34 mouse cellular contexts compared by ENCODE assay signal in genomic region chr10:13184170-13184766, GRCm38 (mm10). TPM values are rescaled to one million over a fixed set of nuclear protein-coding genes. Genes with fewer than 3 reads are reported as not detected.
DNase-seq lines count a peak whose midpoint lies in the region; ATAC-seq lines count a peak whose summit lies in the region.
"Had no signal": no experiment of that assay in that cellular context is flagged by ENCODE, and none has a peak within 500 bp of the region (broad histone marks: within the 10 kb centered on the region; RNA-seq: fewer than 3 reads in every experiment).

No protein-coding gene starts in this region.

- H3K9ac ChIP-seq in midbrain, embryonic 16.5 days (ENCODE audit: low read depth, low read length) = no peak overlapping the region
- H3K9ac ChIP-seq: forebrain, embryonic 13.5 days; heart, embryonic 12.5 days; limb, embryonic 12.5 days; liver, embryonic 13.5 days had no signal

- H3K27ac ChIP-seq in heart, embryonic 10.5 days = no peak overlapping the region
- H3K27ac ChIP-seq in midbrain, embryonic 16.5 days (ENCODE audit: low read length) = no peak overlapping the region
- H3K27ac ChIP-seq: forebrain, embryonic 13.5 days; gastrocnemius, adult 2 months; hindbrain, postnatal 0 days; liver, embryonic 13.5 days; midbrain, embryonic 10.5 days; stomach, postnatal 0 days had no signal

- peaks cover 92% of the 10 kb centered on the region for H3K36me3 ChIP-seq in heart, embryonic 10.5 days
- peaks cover 44% of the 10 kb centered on the region for H3K36me3 ChIP-seq in midbrain, embryonic 16.5 days (ENCODE audit: control insufficient read depth, insufficient read depth, low read length)

- no peaks in the 10 kb centered on the region for H3K27me3 ChIP-seq in heart, embryonic 10.5 days (ENCODE audit: insufficient read depth, poor library complexity, severe bottlenecking)
- no peaks in the 10 kb centered on the region for H3K27me3 ChIP-seq in midbrain, embryonic 16.5 days (ENCODE audit: control insufficient read depth, insufficient read depth, low read depth, low read length)
- H3K27me3 ChIP-seq: forebrain, embryonic 13.5 days; heart, embryonic 12.5 days; limb, embryonic 12.5 days; liver, embryonic 13.5 days had no signal

- H3K4me2 ChIP-seq in midbrain, embryonic 16.5 days (ENCODE audit: low read length) = no peak overlapping the region
- H3K4me2 ChIP-seq: forebrain, embryonic 13.5 days; heart, embryonic 12.5 days; limb, embryonic 12.5 days; liver, embryonic 13.5 days had no signal

- peak; percentile 57 for DNase-seq in heart, adult 11 months
- DNase-seq in heart, embryonic 10.5 days (ENCODE audit: low spot score) = no peak
- DNase-seq in A20 (ENCODE audit: low read depth, low spot score) = peak; percentile 57
- no peak for DNase-seq in c-Kit-positive CD71-positive TER-119-positive erythroid progenitor cells, embryonic 14.5 days (ENCODE audit: low spot score)
- no peak for DNase-seq in left cerebral cortex, adult 18-20 months (ENCODE audit: low spot score in 2 of 2)
- DNase-seq: adrenal gland, postnatal 36 days; cerebellum, adult 11-12 months; cerebellum, postnatal 14 days; embryo, embryonic 11 days; gastrocnemius, adult 2 months; heart, postnatal 10 days; kidney, adult 9 months; kidney, postnatal 14 days; liver, embryonic 13.5 days; lung, adult 2 months; right cerebral cortex, postnatal 25 days; spleen, adult 18-20 months had no signal

- 0 out of 2 replicates have a peak, but pooled peaks cover 2% of the 10 kb centered on the region for H3K4me1 ChIP-seq in heart, embryonic 10.5 days
- H3K4me1 ChIP-seq in midbrain, embryonic 16.5 days (ENCODE audit: control insufficient read depth, insufficient read depth, low read length) = no peaks in the 10 kb centered on the region
- H3K4me1 ChIP-seq: forebrain, embryonic 13.5 days; liver, embryonic 13.5 days; midbrain, embryonic 10.5 days had no signal

- peak; percentile 80 for ATAC-seq in common myeloid progenitor, adult 5-6 weeks (replicated peaks; ENCODE audit: low read depth, poor library complexity, severe bottlenecking)
- ATAC-seq in monocyte, adult 5-6 weeks (replicated peaks; ENCODE audit: insufficient number of reproducible peaks, low FRiP score, low TSS enrichment, poor library complexity, severe bottlenecking) = peak; percentile 45; the same call in 1 of the 2 replicates
- no peak for ATAC-seq in midbrain, embryonic 16.5 days
- ATAC-seq: forebrain, embryonic 13.5 days; hindbrain, postnatal 0 days; intestine, embryonic 16.5 days had no signal

- no peak overlapping the region for H3K4me3 ChIP-seq in heart, embryonic 10.5 days
- no peak overlapping the region for H3K4me3 ChIP-seq in midbrain, embryonic 16.5 days (ENCODE audit: low read depth, low read length)
- H3K4me3 ChIP-seq: forebrain, embryonic 13.5 days; gastrocnemius, adult 2 months; heart, embryonic 12.5 days; limb, embryonic 12.5 days; liver, embryonic 13.5 days; midbrain, embryonic 10.5 days had no signal

- no peaks in the 10 kb centered on the region for H3K9me3 ChIP-seq in heart, embryonic 10.5 days
- H3K9me3 ChIP-seq in midbrain, embryonic 16.5 days (replicated peaks; ENCODE audit: control insufficient read depth, low read length, poor library complexity, severe bottlenecking) = no peaks in the 10 kb centered on the region
- H3K9me3 ChIP-seq: forebrain, embryonic 13.5 days; heart, embryonic 12.5 days; limb, embryonic 12.5 days; liver, embryonic 13.5 days; midbrain, embryonic 10.5 days had no signal

- 74% methylated on average over 4 of the region's 4 CpGs for WGBS in heart, embryonic 10.5 days
- WGBS in midbrain, embryonic 16.5 days = 95% methylated on average over 4 of the region's 4 CpGs

RNA-seq across cellular contexts. Expression of gene Zc2hc1b, which starts 6.4 kb away (rescaled TPM):
- not detected in 2 replicates for polyA plus RNA-seq in heart, embryonic 10.5 days (2016; fragmentation: Nextera tagmentation; extraction: Ambion mirVana)
- not detected in 2 replicates for total RNA-seq in common myeloid progenitor, adult 5-6 weeks (2017)
- total RNA-seq in monocyte, adult 5-6 weeks (2017) = not detected in 3 replicates
- not detected for total RNA-seq in left cerebral cortex, adult 18-20 months (2021)
- polyA plus RNA-seq in midbrain, embryonic 16.5 days (2015; fragmentation: Nextera tagmentation; extraction: Ambion mirVana) = not detected in 2 replicates
- total RNA-seq: adrenal gland, postnatal 36 days; gastrocnemius, adult 2 months; gastrocnemius, postnatal 4 days; heart, postnatal 10 days; hindbrain, postnatal 0 days; layer of hippocampus, adult 18-20 months; layer of hippocampus, postnatal 25 days; left cerebral cortex, postnatal 10 days had no signal
- polyA plus RNA-seq: embryonic facial prominence, embryonic 14.5 days; forebrain, embryonic 13.5 days; heart, embryonic 12.5 days; hindbrain, embryonic 11.5 days; hindbrain, postnatal 0 days; intestine, embryonic 16.5 days; limb, embryonic 12.5 days; liver, embryonic 13.5 days; lung, adult 2 months; midbrain, embryonic 10.5 days; stomach, postnatal 0 days; thymus, postnatal 0 days had no signal

RNA-seq across cellular contexts. Expression of gene Ltv1, which starts 8.7 kb away (rescaled TPM):
- polyA plus RNA-seq in heart, embryonic 10.5 days (2016; fragmentation: Nextera tagmentation; extraction: Ambion mirVana) = 79.1 and 81.1 TPM in 2 replicates
- total RNA-seq in common myeloid progenitor, adult 5-6 weeks (2017) = 59.7 and 63.7 TPM in 2 replicates
- 33.5 to 55.7 TPM (median 50.1 TPM) in 3 replicates for total RNA-seq in monocyte, adult 5-6 weeks (2017)
- 10 to 100 TPM; 19.4 to 23.6 TPM for total RNA-seq in left cerebral cortex, adult 18-20 months (2021)
- polyA plus RNA-seq in midbrain, embryonic 16.5 days (2015; fragmentation: Nextera tagmentation; extraction: Ambion mirVana) = 33.8 and 35.8 TPM in 2 replicates

Comparison
In these comparisons a context has a peak if more than half of its experiments do, and no peak if none do; other contexts are left out.
1. DNase-seq: peak in heart, adult 11 months (single experiment) and A20 (single experiment); none in heart, embryonic 10.5 days (single experiment), c-Kit-positive CD71-positive TER-119-positive erythroid progenitor cells, embryonic 14.5 days (single experiment) and left cerebral cortex, adult 18-20 months (0 of 2).